Mouse (Mus musculus) lung, postnatal 0 days (tissue): Measurements from ENCODE around the gene Pkdcc. TPM values are rescaled to one million over a fixed set of nuclear protein-coding genes. Genes with fewer than 3 reads are reported as not detected.

ENCODE experiments used
- ATAC-seq: fragments of 200-750 bp; cut with Nextera tagmentation; 2 replicates; pipeline ENCODE4 v1.8.0; 2017; ENCODE audit warnings: moderate library complexity
- DNase-seq: peaks from one replicate; pipeline ENCODE4 v3.0.0-alpha.2; 2016; ENCODE audit warnings: low spot score
- H3K27ac ChIP-seq: fragments of 300-500 bp; sonication (generic); 2 replicates; pipeline ENCODE4 v1.5.1; 2014; ENCODE audit warnings: antibody characterized with exemption, mild to moderate bottlenecking, low read length, mixed read lengths
- H3K27me3 ChIP-seq: fragments of 300-500 bp; sonication (generic); replicated peaks from 2 replicates; pipeline ENCODE4 v1.6.1; 2014; ENCODE audit warnings: low read length, mixed read lengths; ENCODE audit not compliant: insufficient read depth
- H3K36me3 ChIP-seq: fragments of 300-500 bp; sonication (generic); 2 replicates; pipeline ENCODE4 v1.6.1; 2014; ENCODE audit warnings: low read length, mixed read lengths; ENCODE audit not compliant: insufficient read depth
- H3K4me1 ChIP-seq: fragments of 300-500 bp; sonication (generic); 2 replicates; pipeline ENCODE4 v1.6.1; 2014; ENCODE audit warnings: antibody characterized with exemption, low read depth, low read length, mixed read lengths; ENCODE audit not compliant: insufficient read depth
- H3K4me2 ChIP-seq: fragments of 300-500 bp; sonication (generic); replicated peaks from 2 replicates; pipeline ENCODE4 v1.6.1; 2014; ENCODE audit warnings: low read depth, mild to moderate bottlenecking, low read length, moderate library complexity, mixed read lengths
- H3K4me3 ChIP-seq: fragments of 300-500 bp; sonication (generic); 2 replicates; pipeline ENCODE4 v1.5.1; 2014; ENCODE audit warnings: low read depth, low read length
- H3K9ac ChIP-seq: fragments of 300-500 bp; sonication (generic); replicated peaks from 2 replicates; pipeline ENCODE4 v1.6.1; 2014; ENCODE audit warnings: low read depth, mild to moderate bottlenecking
- H3K9me3 ChIP-seq: fragments of 300-500 bp; sonication (generic); 2 replicates; pipeline ENCODE4 v1.6.1; 2016; ENCODE audit warnings: low read length, mixed read lengths
- CTCF ChIP-seq: IDR thresholded peaks from 2 replicates; pipeline ENCODE4 v1.5.1; 2016; ENCODE audit warnings: antibody characterized with exemption, mild to moderate bottlenecking
- EP300 ChIP-seq: IDR thresholded peaks from 2 replicates; pipeline ENCODE4 v1.6.1; 2016; ENCODE audit warnings: antibody characterized with exemption, mild to moderate bottlenecking, control low read depth
- WGBS: fragments of 180-500 bp; shearing (Covaris S2); extraction: QIAGEN DNeasy Blood & Tissue Kit; methylation state at CpG from one replicate; pipeline ENCODE4 v1.1.7; 2014; 5-methylcytosine and 5-hydroxymethylcytosine counted together
- polyA plus RNA-seq: library from polyadenylated mRNA; unstranded; fragments of >200 nt; fragmentation: Nextera tagmentation; extraction: Ambion mirVana; gene quantifications from 2 replicates; pipeline ENCODE4 v1.2.1, GENCODE M21; 2015

Gene Pkdcc
- polyA plus RNA-seq, 1 experiment from 2014 or later = 3.6 TPM

DNA sequence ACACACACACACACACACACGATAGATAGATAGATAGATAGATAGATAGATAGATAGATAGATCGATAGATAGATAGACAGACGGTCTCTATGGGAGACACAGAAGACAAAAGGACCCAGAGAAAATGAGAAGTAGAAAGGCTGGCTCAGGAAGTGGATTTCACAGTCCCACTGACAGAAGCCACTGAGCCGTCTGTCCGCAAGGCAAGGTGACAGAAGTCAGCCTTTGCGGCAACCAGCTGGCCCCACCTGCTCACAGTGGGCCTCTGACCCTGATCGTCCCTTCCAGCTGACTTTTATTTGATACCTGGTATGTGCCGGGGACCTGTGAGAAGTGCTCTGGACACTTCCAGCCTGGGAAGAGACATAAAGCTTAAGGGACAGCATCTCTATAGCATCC is 57.5 kb downstream of the Pkdcc start:
- WGBS = 61% methylated on average over 8 of the region's 8 CpGs

GRCm38 (mm10) chr17:83273636-83274035 is 58.5 kb downstream of the Pkdcc start:
- Histone ChIP-seq H3K27me3 (no peaks in the 10 kb centered on the region), H3K9ac (no peak overlapping the region), H3K9me3 (no peaks in the 10 kb centered on the region), H3K36me3 (no peaks in the 10 kb centered on the region), H3K4me3 (no peak overlapping the region), H3K4me1 (peaks cover 20% of the 10 kb centered on the region), H3K4me2 (peak overlapping the region; percentile 14; the same call in 1 of the 2 replicates), H3K27ac (0 out of 2 replicates have a peak overlapping the region, but pooled peaks have one; percentile 9)
- TF ChIP-seq EP300 (no peak), CTCF (no peak)
- no peak for ATAC-seq
- WGBS = 29% methylated on average over 9 of the region's 9 CpGs
- no peak for DNase-seq

More for the DNA sequence above, 57.5 kb downstream of the Pkdcc start:
- no peak for ATAC-seq
- Histone ChIP-seq H3K9ac (no peak overlapping the region), H3K4me3 (no peak overlapping the region), H3K27ac (no peak overlapping the region), H3K4me2 (no peak overlapping the region), H3K36me3 (no peaks in the 10 kb centered on the region), H3K27me3 (no peaks in the 10 kb centered on the region), H3K4me1 (peaks cover 20% of the 10 kb centered on the region), H3K9me3 (no peaks in the 10 kb centered on the region)
- no peak for DNase-seq
- no peak for TF ChIP-seq EP300

- TF ChIP-seq EP300 (no peak), CTCF (no peak)
- H3K9me3 ChIP-seq = no peaks in the 10 kb centered on the region
- DNase-seq (no peak), ATAC-seq (no peak)
- H3K9ac ChIP-seq = no peak overlapping the region
- peak overlapping the region; percentile 14; the same call in 1 of the 2 replicates for H3K4me2 ChIP-seq
- no peaks in the 10 kb centered on the region for H3K36me3 ChIP-seq
- 15% methylated on average over 4 of the region's 4 CpGs for WGBS
- no peak overlapping the region for H3K4me3 ChIP-seq
- peak overlapping the region; percentile 38; the same call in 1 of the 2 replicates for H3K27ac ChIP-seq
- H3K27me3 ChIP-seq = no peaks in the 10 kb centered on the region
- H3K4me1 ChIP-seq = peaks cover 20% of the 10 kb centered on the region
These were observed 59.0 kb downstream of the Pkdcc start for GRCm38 (mm10) chr17:83274101-83274500.

Other genes with a start within 250 kb of the Pkdcc start
- 13.4 and 15.8 TPM in 2 replicates for gene Eml4, start 135.6 kb downstream of the Pkdcc start, polyA plus RNA-seq